Mouse (Mus musculus) heart, embryonic 11.5 days (tissue): ENCODE measurements around the gene S100a5. TPM values are rescaled to one million over a fixed set of nuclear protein-coding genes. Genes with fewer than 3 reads are reported as not detected.

ENCODE experiments used
- ATAC-seq: fragments of 200-750 bp; cut with Nextera tagmentation; replicated peaks from 2 replicates; pipeline ENCODE4 v1.8.0; 2017; ENCODE audit warnings: moderate library complexity; ENCODE audit not compliant: insufficient number of reproducible peaks, low FRiP score, low TSS enrichment
- H3K27ac ChIP-seq: fragments of 300-500 bp; sonication (generic); 2 replicates; pipeline ENCODE4 v1.5.1; 2014; ENCODE audit warnings: mild to moderate bottlenecking, low read depth, low read length
- H3K27me3 ChIP-seq: fragments of 300-500 bp; sonication (generic); 2 replicates; pipeline ENCODE4 v1.6.1; 2014; ENCODE audit warnings: mild to moderate bottlenecking, low read length, mixed read lengths; ENCODE audit not compliant: control insufficient read depth, insufficient read depth
- H3K36me3 ChIP-seq: fragments of 300-500 bp; sonication (generic); 2 replicates; pipeline ENCODE4 v1.6.1; 2014; ENCODE audit warnings: mild to moderate bottlenecking, low read length, moderate library complexity, mixed read lengths; ENCODE audit not compliant: control insufficient read depth, insufficient read depth
- H3K4me1 ChIP-seq: fragments of 300-500 bp; sonication (generic); 2 replicates; pipeline ENCODE4 v1.6.1; 2014; ENCODE audit warnings: low read length; ENCODE audit not compliant: control insufficient read depth, insufficient read depth
- H3K4me2 ChIP-seq: fragments of 300-500 bp; sonication (generic); 2 replicates; pipeline ENCODE4 v1.6.1; 2014; ENCODE audit warnings: mild to moderate bottlenecking, moderate library complexity
- H3K4me3 ChIP-seq: fragments of 300-500 bp; sonication (generic); 2 replicates; pipeline ENCODE4 v1.5.1; 2014; ENCODE audit warnings: low read depth, low read length
- H3K9ac ChIP-seq: fragments of 300-500 bp; sonication (generic); 2 replicates; pipeline ENCODE4 v1.6.1; 2014; ENCODE audit warnings: mild to moderate bottlenecking, low read depth, low read length, moderate library complexity
- H3K9me3 ChIP-seq: fragments of 300-500 bp; sonication (generic); replicated peaks from 2 replicates; pipeline ENCODE4 v1.6.1; 2016; ENCODE audit warnings: low read length; ENCODE audit not compliant: control insufficient read depth
- WGBS: fragments of 180-500 bp; shearing (Covaris S2); extraction: QIAGEN DNeasy Blood & Tissue Kit; methylation state at CpG from one replicate; pipeline ENCODE4 v1.1.7; 2014; ENCODE audit not compliant: insufficient replicate concordance; 5-methylcytosine and 5-hydroxymethylcytosine counted together
- polyA plus RNA-seq: library from polyadenylated mRNA; unstranded; fragments of >200 nt; fragmentation: Nextera tagmentation; extraction: Ambion mirVana; gene quantifications from 2 replicates; pipeline ENCODE4 v1.2.1, GENCODE M21; 2014

Gene S100a5
- polyA plus RNA-seq, 1 experiment from 2014 or later, result not detected

GRCm38 (mm10) chr3:90582556-90582955 lies 25.8 kb upstream of the S100a5 start:
- H3K4me2 ChIP-seq, result no peak overlapping the region
- H3K4me3 ChIP-seq, result no peak overlapping the region
- ATAC-seq, result no peak
- 0 out of 2 replicates have a peak, but pooled peaks cover 3% of the 10 kb centered on the region for H3K4me1 ChIP-seq
- no peaks in the 10 kb centered on the region for H3K36me3 ChIP-seq
- H3K9ac ChIP-seq, result no peak overlapping the region
- H3K27ac ChIP-seq, result no peak overlapping the region
- WGBS, result 72% methylated on average over 4 of the region's 4 CpGs
- H3K27me3 ChIP-seq, result no peaks in the 10 kb centered on the region
- no peaks in the 10 kb centered on the region for H3K9me3 ChIP-seq

- WGBS, result 38% methylated on average over 3 of the region's 3 CpGs
- no peak for ATAC-seq
- Histone ChIP-seq H3K4me2 (no peak overlapping the region), H3K27me3 (no peaks in the 10 kb centered on the region), H3K27ac (no peak overlapping the region), H3K36me3 (no peaks in the 10 kb centered on the region), H3K4me1 (0 out of 2 replicates have a peak, but pooled peaks cover 3% of the 10 kb centered on the region), H3K9ac (no peak overlapping the region), H3K4me3 (no peak overlapping the region), H3K9me3 (no peaks in the 10 kb centered on the region)
These were observed 24.4 kb upstream of the S100a5 start for GRCm38 (mm10) chr3:90583893-90584292.

- no peak overlapping the region for H3K4me2 ChIP-seq
- no peaks in the 10 kb centered on the region for H3K9me3 ChIP-seq
- H3K36me3 ChIP-seq, result no peaks in the 10 kb centered on the region
- ATAC-seq, result no peak
- no peaks in the 10 kb centered on the region for H3K27me3 ChIP-seq
- no peak overlapping the region for H3K27ac ChIP-seq
- H3K9ac ChIP-seq, result no peak overlapping the region
- H3K4me3 ChIP-seq, result no peak overlapping the region
- WGBS, result 31% methylated on average over 5 of the region's 5 CpGs
- H3K4me1 ChIP-seq, result 0 out of 2 replicates have a peak, but pooled peaks cover 3% of the 10 kb centered on the region
These were observed 22.7 kb upstream of the S100a5 start for GRCm38 (mm10) chr3:90585595-90585994.

GRCm38 (mm10) chr3:90586016-90586643 lies 22.2 kb upstream of the S100a5 start:
- H3K27ac ChIP-seq, result no peak overlapping the region
- WGBS, result 78% methylated on average over 15 of the region's 15 CpGs

GRCm38 (mm10) chr3:90586906-90587305 lies 21.4 kb upstream of the S100a5 start:
- Histone ChIP-seq H3K27ac (no peak overlapping the region), H3K27me3 (no peaks in the 10 kb centered on the region), H3K4me2 (no peak overlapping the region), H3K36me3 (no peaks in the 10 kb centered on the region), H3K4me1 (0 out of 2 replicates have a peak, but pooled peaks cover 3% of the 10 kb centered on the region), H3K4me3 (no peak overlapping the region), H3K9ac (no peak overlapping the region), H3K9me3 (no peaks in the 10 kb centered on the region)
- no peak for ATAC-seq
- 41% methylated on average over 10 of the region's 10 CpGs for WGBS

More at GRCm38 (mm10) chr3:90586016-90586643, 22.2 kb upstream of the S100a5 start:
- no peak overlapping the region for H3K4me3 ChIP-seq
- H3K9ac ChIP-seq, result no peak overlapping the region
- no peaks in the 10 kb centered on the region for H3K27me3 ChIP-seq
- H3K4me2 ChIP-seq, result no peak overlapping the region
- 0 out of 2 replicates have a peak, but pooled peaks cover 3% of the 10 kb centered on the region for H3K4me1 ChIP-seq
- ATAC-seq, result no peak
- no peaks in the 10 kb centered on the region for H3K36me3 ChIP-seq
- H3K9me3 ChIP-seq, result no peaks in the 10 kb centered on the region

- ATAC-seq, result no peak
- H3K9ac ChIP-seq, result no peak overlapping the region
- 87% methylated on average over 14 of the region's 14 CpGs for WGBS
- H3K27ac ChIP-seq, result no peak overlapping the region
- H3K36me3 ChIP-seq, result no peaks in the 10 kb centered on the region
- no peak overlapping the region for H3K4me2 ChIP-seq
- no peaks in the 10 kb centered on the region for H3K9me3 ChIP-seq
- no peaks in the 10 kb centered on the region for H3K27me3 ChIP-seq
- H3K4me1 ChIP-seq, result 0 out of 2 replicates have a peak, but pooled peaks cover 3% of the 10 kb centered on the region
- H3K4me3 ChIP-seq, result no peak overlapping the region
These were observed 20.8 kb upstream of the S100a5 start for GRCm38 (mm10) chr3:90587361-90588101.

GRCm38 (mm10) chr3:90589390-90589789 lies 18.9 kb upstream of the S100a5 start:
- Histone ChIP-seq H3K27ac (no peak overlapping the region), H3K36me3 (no peaks in the 10 kb centered on the region), H3K4me2 (no peak overlapping the region), H3K9ac (no peak overlapping the region), H3K4me3 (no peak overlapping the region), H3K27me3 (no peaks in the 10 kb centered on the region), H3K4me1 (no peaks in the 10 kb centered on the region), H3K9me3 (no peaks in the 10 kb centered on the region)
- WGBS, result 72% methylated on average over 6 of the region's 6 CpGs
- no peak for ATAC-seq

GRCm38 (mm10) chr3:90589947-90590346 lies 18.4 kb upstream of the S100a5 start, which contains the start of gene S100a2:
S100a2 (plus strand) TSS chr3:90590247.
- H3K27ac ChIP-seq, result no peak within 1 kb of the TSS
- no peak for ATAC-seq

More at GRCm38 (mm10) chr3:90589947-90590346, 18.4 kb upstream of the S100a5 start, which contains the start of gene S100a2:
- Histone ChIP-seq H3K4me1 (no peaks in the 10 kb centered on the region), H3K9me3 (no peaks in the 10 kb centered on the region), H3K27me3 (no peaks in the 10 kb centered on the region), H3K36me3 (no peaks in the 10 kb centered on the region), H3K4me2 (no peak within 1 kb of the TSS), H3K9ac (no peak within 1 kb of the TSS), H3K4me3 (no peak within 1 kb of the TSS)
- WGBS, result 73% methylated on average over 8 of the region's 8 CpGs
